Mouse (Mus musculus): ENCODE results near the gene Sppl2c. TPM values are rescaled to one million over a fixed set of nuclear protein-coding genes. Genes with fewer than 3 reads are reported as not detected.

Sppl2c gene
- total RNA-seq (2021), result not detected
- long read RNA-seq, experiment 1, result 0 reads
- long read RNA-seq, experiment 2, result 0 reads

DNA sequence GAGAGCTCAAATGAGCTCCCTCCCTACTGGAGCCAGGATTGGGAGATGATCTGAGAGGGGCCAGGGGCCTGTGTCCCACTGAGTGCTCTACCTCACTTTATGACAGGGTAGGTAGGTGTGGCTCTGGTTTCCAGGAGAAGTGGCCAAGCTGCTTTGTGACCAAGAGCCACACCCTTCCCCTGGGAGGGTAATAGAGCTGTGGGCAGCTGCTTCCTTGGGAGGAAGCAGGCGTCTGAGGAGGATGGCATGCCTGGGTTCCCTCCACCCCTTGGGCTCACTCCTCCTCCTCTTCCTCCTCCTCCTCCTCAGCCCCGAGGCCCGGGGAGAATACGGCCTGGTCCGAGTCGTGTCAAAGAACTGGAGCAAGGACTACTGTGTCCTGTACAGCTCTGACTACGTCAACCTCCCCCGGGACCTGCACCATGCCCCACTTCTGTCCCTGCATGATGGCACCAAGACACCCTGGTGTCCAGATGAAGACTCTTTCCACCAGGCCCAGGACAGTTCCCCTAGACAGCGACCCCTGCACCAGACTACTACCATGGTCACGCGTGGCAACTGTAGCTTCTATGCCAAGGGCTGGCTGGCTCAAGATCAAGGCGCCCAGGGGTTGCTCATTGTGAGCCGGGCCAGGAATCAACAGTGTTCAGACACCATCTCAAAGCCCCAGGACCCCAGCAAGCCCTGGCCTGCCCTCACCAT lies at the start of gene Sppl2c:
TSS of gene Sppl2c (plus strand) at position 193 of the 702 bp plus-strand sequence.
- H3K27ac ChIP-seq, result no peak within 1 kb of the TSS
- no peak for TF ChIP-seq CTCF (IDR thresholded peaks at IDR 0.05)
- intact Hi-C loops (cut with DNase I), result no loop called here
- DNase-seq (ENCODE audit: extremely low spot score in 1 of 2, low spot score in 2 of 2), result no peak
- H3K4me3 ChIP-seq, result no peak within 1 kb of the TSS

DNA sequence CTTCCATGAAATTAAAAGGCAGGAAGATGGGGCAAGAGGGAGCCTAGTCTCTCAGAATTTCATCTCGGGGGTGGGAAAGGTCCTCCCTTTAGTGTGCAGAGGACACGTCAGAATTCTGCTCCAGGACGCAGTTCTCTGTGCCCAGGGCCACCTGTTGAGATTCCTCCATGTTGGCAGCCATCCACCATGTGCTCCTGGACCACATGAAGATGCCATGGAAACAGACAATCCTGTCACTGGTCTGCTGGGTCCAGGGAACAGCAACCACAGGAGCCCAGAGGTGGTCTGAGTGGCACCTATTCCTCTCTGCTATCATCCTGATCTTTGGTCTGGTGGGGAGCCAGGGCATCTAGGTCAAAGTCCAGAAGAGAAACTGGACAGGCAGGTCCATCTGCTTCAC lies 47.2 kb upstream of the Sppl2c start:
- intact Hi-C loops (cut with DNase I), result no loop called here
- Histone ChIP-seq H3K4me3 (no peak overlapping the region), H3K27ac (no peak overlapping the region)
- TF ChIP-seq CTCF (IDR thresholded peaks at IDR 0.05), result no peak
- DNase-seq (ENCODE audit: extremely low spot score in 1 of 2, low spot score in 2 of 2), result no peak

GRCm38 (mm10) chr11:104144930-104145329 lies 41.2 kb upstream of the Sppl2c start:
- TF ChIP-seq CTCF (IDR thresholded peaks at IDR 0.05), result no peak
- Histone ChIP-seq H3K4me3 (no peak overlapping the region), H3K27ac (no peak overlapping the region)
- intact Hi-C loops (cut with DNase I), result no loop called here
- DNase-seq (ENCODE audit: extremely low spot score in 1 of 2, low spot score in 2 of 2), result no peak

DNA sequence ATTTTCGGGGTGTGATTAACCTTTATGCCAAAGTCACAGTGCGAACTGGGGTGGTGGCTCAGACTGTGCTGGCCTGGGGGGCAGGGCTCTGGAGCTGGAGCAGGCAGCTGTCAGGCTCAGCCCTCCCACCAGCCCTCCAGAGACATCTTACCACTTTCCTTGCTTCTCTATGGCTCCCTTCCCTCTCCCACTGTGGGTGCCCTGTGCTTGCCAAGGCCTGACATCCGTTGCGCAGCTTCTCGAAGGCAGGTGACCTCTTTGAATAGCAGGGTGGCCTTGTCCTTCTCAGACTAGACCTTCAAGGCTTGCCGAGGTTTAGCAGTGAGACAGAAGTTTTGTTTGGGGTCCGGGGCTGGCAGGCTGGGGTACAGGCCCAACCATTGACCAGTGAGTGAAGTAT lies 37.3 kb upstream of the Sppl2c start:
- intact Hi-C loops (cut with DNase I), result no loop called here
- TF ChIP-seq CTCF (IDR thresholded peaks at IDR 0.05), result no peak
- Histone ChIP-seq H3K4me3 (no peak overlapping the region), H3K27ac (no peak overlapping the region)
- no peak for DNase-seq (ENCODE audit: extremely low spot score in 1 of 2, low spot score in 2 of 2)

DNA sequence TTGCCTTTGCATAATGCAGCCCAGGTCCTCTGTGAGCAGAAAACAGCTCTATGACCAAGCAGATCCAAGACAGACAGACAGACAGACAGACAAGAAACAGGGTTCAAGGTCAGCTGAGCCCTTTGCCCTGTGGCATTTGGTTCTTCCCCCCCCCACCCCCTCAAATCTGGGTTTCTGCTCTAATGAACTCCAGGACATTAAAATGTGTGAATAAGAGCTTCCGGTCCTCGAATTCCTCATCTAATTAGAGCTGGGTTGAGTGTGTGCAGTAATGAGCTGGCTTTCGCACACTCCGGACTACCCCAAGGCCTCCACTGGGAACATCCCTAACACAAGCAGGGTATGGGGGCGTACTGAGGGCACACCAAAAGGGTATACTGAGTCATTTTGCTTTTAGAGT lies 35.2 kb upstream of the Sppl2c start:
- no peak for DNase-seq (ENCODE audit: extremely low spot score in 1 of 2, low spot score in 2 of 2)
- Histone ChIP-seq H3K27ac (no peak overlapping the region), H3K4me3 (no peak overlapping the region)
- no peak for TF ChIP-seq CTCF (IDR thresholded peaks at IDR 0.05)
- intact Hi-C loops (cut with DNase I), result no loop called here

DNA sequence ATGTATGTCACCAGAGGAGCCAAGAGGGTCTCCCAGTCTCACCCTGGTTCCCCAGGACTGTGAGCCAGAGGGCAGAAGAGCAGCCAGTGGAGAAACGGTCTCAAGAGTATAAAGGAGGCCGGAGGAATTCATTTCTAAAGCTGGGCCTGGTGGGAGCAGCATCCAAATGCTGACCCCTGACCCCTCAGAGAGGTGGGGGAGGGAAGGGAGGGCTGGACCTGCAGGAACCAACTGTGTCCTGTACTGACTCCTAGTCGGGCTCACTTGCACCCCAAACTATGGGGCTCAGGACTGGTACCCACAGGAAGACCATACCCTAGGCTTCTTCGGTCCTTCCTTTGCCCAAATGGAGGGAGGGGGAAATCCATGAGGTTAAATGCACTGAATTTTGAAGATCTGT lies 31.8 kb upstream of the Sppl2c start:
- Histone ChIP-seq H3K4me3 (no peak overlapping the region), H3K27ac (no peak overlapping the region)
- no peak for DNase-seq (ENCODE audit: extremely low spot score in 1 of 2, low spot score in 2 of 2)
- intact Hi-C loops (cut with DNase I), result no loop called here
- no peak for TF ChIP-seq CTCF (IDR thresholded peaks at IDR 0.05)

DNA sequence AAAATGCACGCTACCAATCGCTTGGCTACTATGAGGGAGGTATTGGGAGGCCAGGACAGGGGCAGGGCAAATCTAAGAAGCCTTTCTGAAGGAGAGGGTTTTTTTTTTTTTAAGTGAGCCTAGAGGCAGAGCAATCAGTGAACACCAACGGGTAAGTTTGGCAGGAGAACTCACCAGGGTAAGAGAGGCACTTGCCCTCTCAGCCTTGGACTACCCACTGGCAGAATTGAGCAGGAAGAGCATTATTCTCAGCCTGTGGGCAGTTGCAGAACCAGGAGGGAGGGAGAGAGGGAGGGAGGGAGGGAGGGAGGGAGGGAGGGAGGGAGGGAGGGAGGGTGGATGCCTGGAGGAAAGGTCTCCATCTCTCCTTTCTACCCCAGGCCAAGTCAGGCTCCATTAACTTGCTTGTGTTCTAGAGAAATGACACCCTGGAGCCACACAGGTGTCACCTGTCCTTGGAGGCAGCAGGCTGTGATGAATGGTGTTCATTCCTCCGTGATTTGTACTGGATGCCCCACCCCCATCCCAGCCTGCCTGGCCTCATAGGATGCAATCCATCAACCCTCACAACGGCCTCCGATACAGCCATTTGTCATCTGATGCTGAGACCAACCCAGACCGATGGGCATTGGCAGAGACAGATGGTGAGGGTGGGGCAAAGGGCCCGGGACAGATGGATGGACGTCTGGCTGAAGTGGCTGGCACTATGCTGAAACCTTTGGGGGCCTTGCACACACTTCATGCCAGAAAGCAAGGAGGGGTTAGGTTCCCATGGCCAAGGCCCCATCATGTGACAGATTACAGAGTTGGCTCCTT lies 31.1 kb upstream of the Sppl2c start:
- no peak overlapping the region for H3K4me3 ChIP-seq
- H3K27ac ChIP-seq, result no peak overlapping the region
- intact Hi-C loops (cut with DNase I), result no loop called here
- no peak for DNase-seq (ENCODE audit: extremely low spot score in 1 of 2, low spot score in 2 of 2)
- no peak for TF ChIP-seq CTCF (IDR thresholded peaks at IDR 0.05)

DNA sequence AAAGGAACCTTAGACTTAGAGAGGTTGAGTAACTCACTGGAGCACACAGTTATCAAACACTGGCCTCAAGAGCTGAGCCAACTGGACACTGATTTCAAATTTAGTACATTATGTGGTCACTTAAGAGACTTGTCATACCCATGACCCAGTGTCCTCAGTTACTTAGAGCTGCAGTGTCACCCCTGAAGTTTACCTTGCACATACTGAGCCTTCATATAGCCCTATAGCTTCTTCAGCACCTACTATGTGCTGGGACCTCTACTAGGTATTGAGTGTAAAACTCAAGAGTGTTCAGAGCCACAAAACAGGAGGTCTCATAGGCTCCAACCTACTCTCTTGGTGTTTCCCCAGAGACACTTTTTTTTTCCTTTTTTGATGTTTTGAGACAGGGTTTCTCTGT lies 30.2 kb upstream of the Sppl2c start:
- intact Hi-C loops (cut with DNase I), result no loop called here
- no peak for TF ChIP-seq CTCF (IDR thresholded peaks at IDR 0.05)
- Histone ChIP-seq H3K27ac (no peak overlapping the region), H3K4me3 (no peak overlapping the region)
- no peak for DNase-seq (ENCODE audit: extremely low spot score in 1 of 2, low spot score in 2 of 2)

- TF ChIP-seq CTCF (IDR thresholded peaks at IDR 0.05), result no peak
- H3K27ac ChIP-seq, result no peak overlapping the region
- no peak overlapping the region for H3K4me3 ChIP-seq
- intact Hi-C loops (cut with DNase I), result no loop called here
- DNase-seq (ENCODE audit: extremely low spot score in 1 of 2, low spot score in 2 of 2), result no peak
These were observed 29.7 kb upstream of the Sppl2c start for GRCm38 (mm10) chr11:104156391-104156790.

DNA sequence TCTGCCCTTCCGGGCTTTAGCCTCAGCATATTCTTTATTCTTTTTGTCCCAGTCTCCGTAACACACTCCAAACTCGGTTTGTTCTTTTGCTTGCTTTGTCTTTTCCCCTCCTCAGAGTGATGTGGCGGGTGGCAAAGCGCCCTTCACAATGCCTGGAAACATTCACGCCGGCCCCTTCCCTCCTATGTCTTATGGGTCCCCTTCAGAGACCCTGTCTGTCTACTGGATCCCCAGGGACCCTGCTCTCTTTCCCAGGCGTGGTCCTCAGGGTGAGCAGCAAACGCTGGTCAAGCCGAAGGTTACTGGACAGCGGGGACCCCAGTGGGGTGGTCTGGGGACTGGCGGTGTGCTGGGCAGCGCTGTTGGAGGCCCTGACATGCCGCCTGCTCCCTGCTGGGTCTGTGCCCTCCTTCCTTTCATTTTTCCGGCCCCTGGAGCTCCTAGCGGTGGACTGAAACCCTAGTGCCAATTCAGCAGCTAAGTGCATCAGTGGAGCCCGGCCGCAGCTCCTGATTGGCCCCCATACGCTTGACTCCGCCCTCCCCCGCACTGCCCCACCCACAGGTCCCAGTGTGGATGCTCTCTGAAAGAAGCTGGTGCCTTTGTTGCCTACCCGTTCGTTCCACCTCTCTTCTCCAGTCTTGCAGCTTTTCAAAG lies 28.4 kb upstream of the Sppl2c start:
- Histone ChIP-seq H3K4me3 (peak overlapping the region; percentile 46), H3K27ac (peak overlapping the region; percentile 82)
- intact Hi-C loops (cut with DNase I), result no loop called here
- TF ChIP-seq CTCF (IDR thresholded peaks at IDR 0.05), result peak; percentile 47
- peak; percentile 82 for DNase-seq (ENCODE audit: extremely low spot score in 1 of 2, low spot score in 2 of 2)

GRCm38 (mm10) chr11:104158260-104158907 lies 27.7 kb upstream of the Sppl2c start:
- peak overlapping the region; percentile 63 for H3K27ac ChIP-seq
- DNase-seq (ENCODE audit: extremely low spot score in 1 of 2, low spot score in 2 of 2), result no peak
- H3K4me3 ChIP-seq, result peak overlapping the region; percentile 46
- intact Hi-C loops (cut with DNase I), result no loop called here
- TF ChIP-seq CTCF (IDR thresholded peaks at IDR 0.05), result no peak

Data from left cerebral cortex, adult 2 months (tissue).